Mouse (Mus musculus) hindbrain, embryonic 15.5 days (tissue): ENCODE data around the gene Arhgap45. TPM values are rescaled to one million over a fixed set of nuclear protein-coding genes. Genes with fewer than 3 reads are reported as not detected.
A peak's percentile ranks its signal among the peaks of the same experiment; 100 is the strongest.
"Not testable (repeated sequence)": the region's sequence is repeated elsewhere in the genome, so short reads cannot be mapped to it uniquely, and the experiment has no call there.

Experiments
- ATAC-seq: fragments of 200-750 bp; cut with Nextera tagmentation; 2 replicates; pipeline ENCODE4 v1.8.0; 2017; ENCODE audit warnings: low read depth, moderate number of reproducible peaks, moderate TSS enrichment; ENCODE audit not compliant: low FRiP score
- H3K27ac ChIP-seq: fragments of 300-500 bp; sonication (generic); replicated peaks from 2 replicates; pipeline ENCODE4 v1.5.1; 2015; ENCODE audit warnings: mild to moderate bottlenecking, inconsistent platforms
- H3K27me3 ChIP-seq: fragments of 300-500 bp; sonication (generic); 2 replicates; pipeline ENCODE4 v1.6.1; 2015; ENCODE audit warnings: control low read depth, inconsistent platforms
- H3K36me3 ChIP-seq: fragments of 300-500 bp; sonication (generic); 2 replicates; pipeline ENCODE4 v1.6.1; 2015; ENCODE audit warnings: control low read depth, inconsistent platforms
- H3K4me1 ChIP-seq: fragments of 300-500 bp; sonication (generic); replicated peaks from 2 replicates; pipeline ENCODE4 v1.6.1; 2015; ENCODE audit warnings: control low read depth, inconsistent platforms
- H3K4me2 ChIP-seq: fragments of 300-500 bp; sonication (generic); 2 replicates; pipeline ENCODE4 v1.6.1; 2015; ENCODE audit warnings: moderate library complexity, mild to moderate bottlenecking, inconsistent platforms
- H3K4me3 ChIP-seq: fragments of 300-500 bp; sonication (generic); 2 replicates; pipeline ENCODE4 v1.5.1; 2015; ENCODE audit warnings: mild to moderate bottlenecking, inconsistent platforms
- H3K9ac ChIP-seq: fragments of 300-500 bp; sonication (generic); 2 replicates; pipeline ENCODE4 v1.6.1; 2015; ENCODE audit warnings: inconsistent platforms
- H3K9me3 ChIP-seq: fragments of 300-500 bp; sonication (generic); 2 replicates; pipeline ENCODE4 v1.6.1; 2016; ENCODE audit warnings: control low read depth, inconsistent platforms
- WGBS: fragments of 180-500 bp; shearing (Covaris S2); methylation state at CpG from one replicate; pipeline ENCODE4 v1.1.7; 2015; 5-methylcytosine and 5-hydroxymethylcytosine counted together
- polyA plus RNA-seq: library from polyadenylated mRNA; unstranded; fragments of >200 nt; fragmentation: Nextera tagmentation; extraction: Ambion mirVana; gene quantifications from 2 replicates; pipeline ENCODE4 v1.2.1, GENCODE M21; 2015

Arhgap45 gene
- polyA plus RNA-seq, 1 experiment from 2014 or later: 2.3 TPM

GRCm38 (mm10) chr10:80028521-80028846 is 12.0 kb downstream of the Arhgap45 start:
- no peak for ATAC-seq
- H3K4me1 ChIP-seq: no peaks in the 10 kb centered on the region
- no peak overlapping the region for H3K9ac ChIP-seq

GRCm38 (mm10) chr10:80030191-80030590 is 13.7 kb downstream of the Arhgap45 start:
- H3K36me3 ChIP-seq: peaks cover 5% of the 10 kb centered on the region; the same call in 1 of the 2 replicates
- no peak overlapping the region for H3K4me3 ChIP-seq
- H3K9me3 ChIP-seq: no peaks in the 10 kb centered on the region
- ATAC-seq: no peak
- H3K4me1 ChIP-seq: no peaks in the 10 kb centered on the region
- no peak overlapping the region; the same call in 1 of the 2 replicates for H3K9ac ChIP-seq
- no peak overlapping the region for H3K27ac ChIP-seq
- no peaks in the 10 kb centered on the region for H3K27me3 ChIP-seq
- no peak overlapping the region for H3K4me2 ChIP-seq
- 82% methylated on average over 9 of the region's 9 CpGs for WGBS

More at GRCm38 (mm10) chr10:80028521-80028846, 12.0 kb downstream of the Arhgap45 start:
- Histone ChIP-seq H3K36me3 (no peaks in the 10 kb centered on the region), H3K4me3 (no peak overlapping the region), H3K9me3 (no peaks in the 10 kb centered on the region), H3K27ac (no peak overlapping the region), H3K27me3 (no peaks in the 10 kb centered on the region), H3K4me2 (no peak overlapping the region)
- whole genome bisulfite sequencing: 92% methylated on average over 13 of the region's 13 CpGs

- 74% methylated on average over 17 of the region's 17 CpGs for whole genome bisulfite sequencing
- H3K27ac ChIP-seq: no peak overlapping the region
These were observed 14.3 kb downstream of the Arhgap45 start for GRCm38 (mm10) chr10:80030736-80031135.

GRCm38 (mm10) chr10:80032799-80033480 is 16.5 kb downstream of the Arhgap45 start:
- peaks cover 4% of the 10 kb centered on the region for H3K4me1 ChIP-seq
- H3K9ac ChIP-seq: no peak overlapping the region
- 71% methylated on average over 5 of the region's 5 CpGs for WGBS
- no peaks in the 10 kb centered on the region for H3K27me3 ChIP-seq
- H3K4me2 ChIP-seq: no peak overlapping the region
- no peak for ATAC-seq
- H3K9me3 ChIP-seq: no peaks in the 10 kb centered on the region
- no peak overlapping the region for H3K4me3 ChIP-seq
- peaks cover 27% of the 10 kb centered on the region for H3K36me3 ChIP-seq
- 0 out of 2 replicates have a peak overlapping the region, but pooled peaks have one; percentile 20 for H3K27ac ChIP-seq

More at GRCm38 (mm10) chr10:80030736-80031135, 14.3 kb downstream of the Arhgap45 start:
- Histone ChIP-seq H3K9ac (no peak overlapping the region), H3K4me3 (no peak overlapping the region), H3K36me3 (peaks cover 11% of the 10 kb centered on the region), H3K4me2 (no peak overlapping the region), H3K27me3 (no peaks in the 10 kb centered on the region), H3K4me1 (no peaks in the 10 kb centered on the region), H3K9me3 (no peaks in the 10 kb centered on the region)
- no peak for ATAC-seq

GRCm38 (mm10) chr10:80033511-80034391 is 17.3 kb downstream of the Arhgap45 start:
- Histone ChIP-seq H3K9me3 (no peaks in the 10 kb centered on the region), H3K4me3 (no peak overlapping the region), H3K4me1 (peaks cover 12% of the 10 kb centered on the region), H3K9ac (no peak overlapping the region), H3K27me3 (no peaks in the 10 kb centered on the region), H3K36me3 (peaks cover 27% of the 10 kb centered on the region), H3K4me2 (no peak overlapping the region), H3K27ac (peak overlapping the region; percentile 45; the same call in 1 of the 2 replicates)
- 51% methylated on average over 9 of the region's 9 CpGs for WGBS
- no peak for ATAC-seq

GRCm38 (mm10) chr10:80035148-80035547 is 18.7 kb downstream of the Arhgap45 start:
- H3K27me3 ChIP-seq: no peaks in the 10 kb centered on the region
- no peak overlapping the region for H3K4me2 ChIP-seq
- H3K4me1 ChIP-seq: peaks cover 19% of the 10 kb centered on the region
- H3K27ac ChIP-seq: no peak overlapping the region
- WGBS: 68% methylated on average over 8 of the region's 8 CpGs
- no peak for ATAC-seq
- H3K4me3 ChIP-seq: no peak overlapping the region
- peaks cover 27% of the 10 kb centered on the region for H3K36me3 ChIP-seq
- no peaks in the 10 kb centered on the region for H3K9me3 ChIP-seq
- no peak overlapping the region for H3K9ac ChIP-seq

- WGBS: 92% methylated on average over 5 of the region's 5 CpGs
- H3K9me3 ChIP-seq: no peaks in the 10 kb centered on the region
- H3K4me2 ChIP-seq: no peak overlapping the region
- no peak overlapping the region for H3K27ac ChIP-seq
- H3K4me3 ChIP-seq: no peak overlapping the region
- ATAC-seq: no peak
- peaks cover 19% of the 10 kb centered on the region for H3K4me1 ChIP-seq
- no peaks in the 10 kb centered on the region for H3K27me3 ChIP-seq
- H3K9ac ChIP-seq: no peak overlapping the region
- H3K36me3 ChIP-seq: peaks cover 27% of the 10 kb centered on the region
These were observed 19.2 kb downstream of the Arhgap45 start for GRCm38 (mm10) chr10:80035686-80036085.

- H3K4me1 ChIP-seq: peaks cover 19% of the 10 kb centered on the region
These were observed 20.4 kb downstream of the Arhgap45 start for GRCm38 (mm10) chr10:80036832-80037231.

GRCm38 (mm10) chr10:80039559-80039979 is 23.1 kb downstream of the Arhgap45 start, which contains the start of gene Polr2e:
TSS of gene Polr2e (minus strand) at chr10:80039795.
- no peaks in the 10 kb centered on the region for H3K9me3 ChIP-seq
- peak; percentile 97 for ATAC-seq
- H3K4me3 ChIP-seq: peak within 1 kb of the TSS; percentile 52
- peak within 1 kb of the TSS; percentile 52 for H3K9ac ChIP-seq
- peak within 1 kb of the TSS; percentile 59 for H3K27ac ChIP-seq
- H3K27me3 ChIP-seq: no peaks in the 10 kb centered on the region
- under 1% methylated on average over 40 of the region's 40 CpGs for WGBS
- peaks cover 27% of the 10 kb centered on the region for H3K36me3 ChIP-seq
- peaks cover 19% of the 10 kb centered on the region for H3K4me1 ChIP-seq
- H3K4me2 ChIP-seq: peak within 1 kb of the TSS; percentile 87

More at GRCm38 (mm10) chr10:80036832-80037231, 20.4 kb downstream of the Arhgap45 start:
- 93% methylated on average over 13 of the region's 13 CpGs for WGBS
- Histone ChIP-seq H3K4me2 (no peak overlapping the region), H3K27me3 (no peaks in the 10 kb centered on the region), H3K9ac (no peak overlapping the region), H3K9me3 (no peaks in the 10 kb centered on the region), H3K4me3 (no peak overlapping the region), H3K27ac (no peak overlapping the region), H3K36me3 (peaks cover 27% of the 10 kb centered on the region)
- no peak for ATAC-seq

GRCm38 (mm10) chr10:80041409-80042060 is 25.1 kb downstream of the Arhgap45 start:
- peaks cover 19% of the 10 kb centered on the region for H3K4me1 ChIP-seq
- H3K27me3 ChIP-seq, H3K4me3 ChIP-seq, H3K9me3 ChIP-seq, H3K4me2 ChIP-seq, H3K36me3 ChIP-seq, H3K9ac ChIP-seq, H3K27ac ChIP-seq, ATAC-seq: not testable (repeated sequence)
- WGBS: 85% methylated on average over 8 of the region's 8 CpGs

- Histone ChIP-seq H3K9ac (no peak overlapping the region), H3K4me1 (peaks cover 3% of the 10 kb centered on the region; the same call in 1 of the 2 replicates), H3K36me3 (no peaks in the 10 kb centered on the region), H3K4me3 (no peak overlapping the region), H3K27me3 (no peaks in the 10 kb centered on the region), H3K27ac (no peak overlapping the region), H3K4me2 (no peak overlapping the region), H3K9me3 (no peaks in the 10 kb centered on the region)
- WGBS: 14% methylated on average over 4 of the region's 4 CpGs
- no peak for ATAC-seq
These were observed 27.6 kb downstream of the Arhgap45 start for GRCm38 (mm10) chr10:80044087-80044486.
